Mouse (Mus musculus): ENCODE measurements around the gene Znhit6.

DNA sequence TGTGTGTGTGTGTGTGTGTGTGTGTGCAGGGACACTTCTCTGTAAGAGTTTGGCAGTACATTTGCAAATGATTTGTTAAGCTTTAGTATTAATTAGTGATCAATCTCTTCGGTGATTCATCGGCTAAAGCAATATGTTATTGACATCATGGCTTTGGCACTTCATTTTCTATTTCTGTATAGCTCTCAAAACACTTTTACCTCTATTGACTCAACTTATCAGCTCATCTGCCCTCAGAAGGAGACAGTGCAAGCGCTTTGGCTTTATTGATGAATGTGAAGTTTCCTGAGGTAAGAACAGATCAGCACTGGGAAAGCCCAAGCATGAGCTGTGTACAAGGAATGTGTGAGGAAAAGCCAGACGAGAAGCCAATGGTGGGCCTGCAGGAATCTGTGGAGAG is 45.2 kb downstream of the Znhit6 start:
- TF ChIP-seq CTCF (IDR thresholded peaks at IDR 0.05) (no peak), EP300 (IDR thresholded peaks at IDR 0.05) (no peak)
